Mouse (Mus musculus): ENCODE data around the gene Coq10a. TPM values are rescaled to one million over a fixed set of nuclear protein-coding genes. Genes with fewer than 3 reads are reported as not detected.
A peak's percentile ranks its signal among the peaks of the same experiment; 100 is the strongest.

Gene Coq10a
- polyA plus RNA-seq, 1 experiment, result 22.9 TPM

DNA sequence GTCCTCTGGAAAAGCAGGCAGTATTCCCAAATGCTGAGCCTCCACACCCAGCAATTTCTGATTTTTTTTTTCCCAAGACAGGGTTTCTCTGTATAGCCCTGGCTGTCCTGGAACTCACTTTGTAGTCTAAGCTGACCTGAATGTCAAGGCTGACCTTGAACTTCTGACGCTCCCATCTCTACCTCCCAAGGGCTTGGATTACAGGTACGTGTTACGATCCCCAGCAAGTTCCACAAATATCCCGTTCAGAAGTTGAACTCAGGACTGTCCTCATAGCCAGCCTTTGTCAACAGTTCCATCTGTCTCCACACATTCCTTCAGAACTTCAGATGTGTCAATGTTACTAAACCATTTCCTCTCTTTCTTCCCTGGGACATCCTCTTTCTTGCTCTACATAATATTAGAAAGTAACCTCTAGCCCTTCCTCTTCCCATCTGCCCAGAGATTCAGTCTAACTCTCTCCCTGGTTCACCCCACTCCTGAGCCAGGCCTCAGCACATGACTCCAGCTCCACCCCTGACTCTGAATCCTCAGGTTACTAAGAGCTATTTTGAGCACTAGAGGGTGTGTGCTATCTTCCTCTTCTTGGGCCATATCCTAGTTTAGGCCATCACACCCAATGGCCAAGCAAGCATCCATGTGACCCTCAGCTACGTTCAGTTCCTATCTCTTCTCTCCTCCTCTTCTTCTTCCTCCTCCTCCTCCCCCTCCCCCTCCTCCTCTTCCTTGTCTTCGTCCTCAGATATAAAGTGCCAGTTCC is 4.4 kb upstream of the Coq10a start:
- peaks cover 1% of the 10 kb centered on the region; the same call in 1 of the 2 replicates for H3K4me1 ChIP-seq (ENCODE audit: control insufficient read depth, insufficient read depth, low read length)
- TF ChIP-seq CTCF (IDR thresholded peaks at IDR 0.05; ENCODE audit: control insufficient read depth, insufficient read depth, low read length) (no peak), POLR2A (IDR thresholded peaks at IDR 0.05; ENCODE audit: borderline replicate concordance, control insufficient read depth, low read depth, low read length) (no peak)
- H3K4me3 ChIP-seq (replicated peaks; ENCODE audit: control insufficient read depth, low read depth, low read length), result no peak overlapping the region
- 44% methylated on average over 6 of the region's 6 CpGs for WGBS
- peak overlapping the region; percentile 22; the same call in 1 of the 2 replicates for H3K27ac ChIP-seq (ENCODE audit: control insufficient read depth, insufficient read depth, low read depth, low read length, poor library complexity)

GRCm38 (mm10) chr10:128372142-128372541 is 3.3 kb upstream of the Coq10a start:
- Histone ChIP-seq H3K4me1 (ENCODE audit: control insufficient read depth, insufficient read depth, low read length) (no peaks in the 10 kb centered on the region; the same call in 1 of the 2 replicates), H3K4me3 (replicated peaks; ENCODE audit: control insufficient read depth, low read depth, low read length) (no peak overlapping the region), H3K27ac (ENCODE audit: control insufficient read depth, insufficient read depth, low read depth, low read length, poor library complexity) (no peak overlapping the region)
- 77% methylated on average over 5 of the region's 5 CpGs for WGBS
- no peak for TF ChIP-seq POLR2A (IDR thresholded peaks at IDR 0.05; ENCODE audit: borderline replicate concordance, control insufficient read depth, low read depth, low read length)
- TF ChIP-seq CTCF (IDR thresholded peaks at IDR 0.05; ENCODE audit: control insufficient read depth, insufficient read depth, low read length), result no peak

DNA sequence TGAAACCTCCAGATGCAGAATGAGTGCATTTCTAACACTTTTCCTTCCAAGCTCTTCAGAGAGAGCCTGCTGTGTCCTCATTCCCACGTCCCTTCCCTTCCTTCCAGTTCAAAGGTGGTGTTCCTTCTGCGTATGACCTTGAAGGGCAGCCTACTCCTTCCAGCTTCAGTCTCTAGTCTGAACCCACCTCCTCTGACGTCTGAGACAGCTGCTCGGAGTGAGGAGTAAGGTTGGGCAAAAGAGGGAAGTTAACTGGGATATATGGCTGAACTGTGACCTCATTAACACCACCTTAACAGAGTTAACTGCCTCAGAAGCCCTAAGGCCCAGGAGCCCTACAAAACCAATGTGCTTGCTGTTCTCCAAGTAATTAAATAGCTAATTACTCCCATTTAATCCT is 1.8 kb upstream of the Coq10a start:
- 48% methylated on average over 4 of the region's 4 CpGs for WGBS
- Histone ChIP-seq H3K27ac (ENCODE audit: control insufficient read depth, insufficient read depth, low read depth, low read length, poor library complexity) (no peak overlapping the region), H3K4me3 (replicated peaks; ENCODE audit: control insufficient read depth, low read depth, low read length) (no peak overlapping the region), H3K4me1 (ENCODE audit: control insufficient read depth, insufficient read depth, low read length) (no peaks in the 10 kb centered on the region; the same call in 1 of the 2 replicates)
- no peak for TF ChIP-seq CTCF (IDR thresholded peaks at IDR 0.05; ENCODE audit: control insufficient read depth, insufficient read depth, low read length)
- no peak for TF ChIP-seq POLR2A (IDR thresholded peaks at IDR 0.05; ENCODE audit: borderline replicate concordance, control insufficient read depth, low read depth, low read length)

- no peak overlapping the region for H3K27ac ChIP-seq (ENCODE audit: control insufficient read depth, insufficient read depth, low read depth, low read length, poor library complexity)
- no peaks in the 10 kb centered on the region; the same call in 1 of the 2 replicates for H3K4me1 ChIP-seq (ENCODE audit: control insufficient read depth, insufficient read depth, low read length)
- TF ChIP-seq CTCF (IDR thresholded peaks at IDR 0.05; ENCODE audit: control insufficient read depth, insufficient read depth, low read length) (no peak), POLR2A (IDR thresholded peaks at IDR 0.05; ENCODE audit: borderline replicate concordance, control insufficient read depth, low read depth, low read length) (no peak)
- no peak overlapping the region for H3K4me3 ChIP-seq (replicated peaks; ENCODE audit: control insufficient read depth, low read depth, low read length)
- 73% methylated on average over 6 of the region's 6 CpGs for whole genome bisulfite sequencing
Measured at GRCm38 (mm10) chr10:128370021-128370420, 1.2 kb upstream of the Coq10a start.

DNA sequence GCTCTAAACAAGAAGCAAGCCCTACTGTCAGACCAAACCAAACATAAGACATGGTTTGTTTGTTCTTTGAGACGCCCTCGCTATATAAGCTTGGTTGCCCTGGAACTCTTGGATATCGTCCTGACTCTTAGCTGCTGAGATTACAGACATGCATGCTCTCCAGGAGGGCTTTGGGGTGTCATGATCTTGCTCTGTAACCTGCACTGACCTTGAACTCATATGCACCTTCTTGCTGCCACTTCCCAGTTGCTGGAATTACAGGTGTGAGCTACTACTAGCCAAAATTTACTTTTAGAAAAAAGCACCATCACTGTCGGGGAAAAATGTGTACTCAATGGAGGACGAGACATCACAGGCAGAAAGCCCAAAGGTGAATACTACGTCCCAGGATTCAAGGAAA is 802 bp upstream of the Coq10a start:
- WGBS, result 77% methylated on average over 6 of the region's 6 CpGs
- H3K4me1 ChIP-seq (ENCODE audit: control insufficient read depth, insufficient read depth, low read length), result no peaks in the 10 kb centered on the region; the same call in 1 of the 2 replicates
- H3K4me3 ChIP-seq (replicated peaks; ENCODE audit: control insufficient read depth, low read depth, low read length), result no peak overlapping the region
- TF ChIP-seq CTCF (IDR thresholded peaks at IDR 0.05; ENCODE audit: control insufficient read depth, insufficient read depth, low read length) (no peak), POLR2A (IDR thresholded peaks at IDR 0.05; ENCODE audit: borderline replicate concordance, control insufficient read depth, low read depth, low read length) (no peak)
- peak overlapping the region; percentile 97; the same call in 1 of the 2 replicates for H3K27ac ChIP-seq (ENCODE audit: control insufficient read depth, insufficient read depth, low read depth, low read length, poor library complexity)

DNA sequence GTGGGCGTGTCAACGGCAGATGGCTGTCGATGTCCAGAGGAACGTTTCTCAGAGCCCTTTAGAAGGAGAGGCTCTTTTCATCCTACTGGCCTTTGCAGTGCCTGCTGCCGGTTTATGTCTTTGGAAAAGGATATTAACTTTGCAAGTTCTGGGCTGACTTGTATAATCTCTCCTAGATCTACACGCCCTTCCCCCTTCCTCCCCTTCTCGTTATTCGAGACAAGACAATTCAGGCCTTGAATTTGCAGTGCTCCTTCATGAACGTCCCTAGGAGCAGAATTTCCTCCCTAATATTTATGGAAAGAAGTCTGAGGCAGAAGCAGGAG is 384 bp upstream of the Coq10a start:
- H3K4me1 ChIP-seq (ENCODE audit: control insufficient read depth, insufficient read depth, low read length), result no peaks in the 10 kb centered on the region; the same call in 1 of the 2 replicates
- peak overlapping the region; percentile 88 for H3K4me3 ChIP-seq (replicated peaks; ENCODE audit: control insufficient read depth, low read depth, low read length)
- WGBS, result 3% methylated on average over 9 of the region's 9 CpGs
- peak overlapping the region; percentile 97 for H3K27ac ChIP-seq (ENCODE audit: control insufficient read depth, insufficient read depth, low read depth, low read length, poor library complexity)
- TF ChIP-seq CTCF (IDR thresholded peaks at IDR 0.05; ENCODE audit: control insufficient read depth, insufficient read depth, low read length), result no peak
- TF ChIP-seq POLR2A (IDR thresholded peaks at IDR 0.05; ENCODE audit: borderline replicate concordance, control insufficient read depth, low read depth, low read length), result no peak

GRCm38 (mm10) chr10:128367899-128368401 is 847 bp downstream of the Coq10a start:
- peak overlapping the region; percentile 75 for H3K4me3 ChIP-seq (replicated peaks; ENCODE audit: control insufficient read depth, low read depth, low read length)
- 17% methylated on average over 19 of the region's 19 CpGs for WGBS
- H3K4me1 ChIP-seq (ENCODE audit: control insufficient read depth, insufficient read depth, low read length), result no peaks in the 10 kb centered on the region; the same call in 1 of the 2 replicates
- peak overlapping the region; percentile 97 for H3K27ac ChIP-seq (ENCODE audit: control insufficient read depth, insufficient read depth, low read depth, low read length, poor library complexity)
- TF ChIP-seq CTCF (IDR thresholded peaks at IDR 0.05; ENCODE audit: control insufficient read depth, insufficient read depth, low read length) (no peak), POLR2A (IDR thresholded peaks at IDR 0.05; ENCODE audit: borderline replicate concordance, control insufficient read depth, low read depth, low read length) (no peak)

- TF ChIP-seq CTCF (IDR thresholded peaks at IDR 0.05; ENCODE audit: control insufficient read depth, insufficient read depth, low read length), result no peak
- no peak for TF ChIP-seq POLR2A (IDR thresholded peaks at IDR 0.05; ENCODE audit: borderline replicate concordance, control insufficient read depth, low read depth, low read length)
- no peak overlapping the region for H3K27ac ChIP-seq (ENCODE audit: control insufficient read depth, insufficient read depth, low read depth, low read length, poor library complexity)
- no peak overlapping the region for H3K4me3 ChIP-seq (replicated peaks; ENCODE audit: control insufficient read depth, low read depth, low read length)
- H3K4me1 ChIP-seq (ENCODE audit: control insufficient read depth, insufficient read depth, low read length), result no peaks in the 10 kb centered on the region; the same call in 1 of the 2 replicates
- WGBS, result 49% methylated on average over 3 of the region's 3 CpGs
Measured at GRCm38 (mm10) chr10:128362568-128362967, 6.2 kb downstream of the Coq10a start.
